Mouse (Mus musculus) erythroblast, embryonic 14.5 days (primary cell): Measurements from ENCODE around the gene Cggbp1.

Source experiments
- GATA1 ChIP-seq: IDR thresholded peaks from 2 replicates; pipeline ENCODE4 v1.6.1; 2012; ENCODE audit warnings: low read length, inconsistent platforms, mixed read lengths
- TAL1 ChIP-seq: IDR thresholded peaks from 3 replicates; pipeline ENCODE4 v1.6.1; 2012; ENCODE audit warnings: low read length, inconsistent platforms, mixed read lengths

DNA sequence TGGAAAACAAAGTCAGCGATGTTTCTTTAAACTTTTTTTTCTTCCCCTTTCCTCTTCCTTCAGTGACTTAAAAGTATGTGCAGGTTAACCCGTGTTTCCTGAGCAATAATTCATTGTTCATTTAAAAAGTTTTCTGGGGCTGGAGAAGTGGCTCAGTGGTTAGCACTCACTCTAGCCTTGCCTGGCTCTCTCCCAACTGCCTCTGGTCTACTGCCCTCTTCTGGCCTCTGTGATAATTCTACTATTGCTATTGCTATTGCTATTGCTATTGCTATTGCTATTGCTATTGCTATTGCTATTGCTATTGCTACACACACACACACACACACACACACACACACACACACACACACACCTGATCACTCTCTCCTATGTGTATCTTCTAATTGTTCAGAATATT is 47.3 kb downstream of the Cggbp1 start:
- TF ChIP-seq GATA1 (no peak), TAL1 (no peak)
